Mouse (Mus musculus) heart, postnatal 4 days (tissue): ENCODE measurements around the gene Pdlim5. TPM values are rescaled to one million over a fixed set of nuclear protein-coding genes. Genes with fewer than 3 reads are reported as not detected.
A peak's percentile ranks its signal among the peaks of the same experiment; 100 is the strongest.

ENCODE experiments used
- DNase-seq: peaks from one replicate; pipeline ENCODE4 v3.0.0; 2021
- total RNA-seq, 2 experiments: library from RNA; stranded (reverse); gene quantifications; 2 replicates each; pipeline ENCODE4 v1.2.3; 2021

Gene Pdlim5
- total RNA-seq, 2 experiments from 2014 or later, result 480 to 524 TPM

DNA sequence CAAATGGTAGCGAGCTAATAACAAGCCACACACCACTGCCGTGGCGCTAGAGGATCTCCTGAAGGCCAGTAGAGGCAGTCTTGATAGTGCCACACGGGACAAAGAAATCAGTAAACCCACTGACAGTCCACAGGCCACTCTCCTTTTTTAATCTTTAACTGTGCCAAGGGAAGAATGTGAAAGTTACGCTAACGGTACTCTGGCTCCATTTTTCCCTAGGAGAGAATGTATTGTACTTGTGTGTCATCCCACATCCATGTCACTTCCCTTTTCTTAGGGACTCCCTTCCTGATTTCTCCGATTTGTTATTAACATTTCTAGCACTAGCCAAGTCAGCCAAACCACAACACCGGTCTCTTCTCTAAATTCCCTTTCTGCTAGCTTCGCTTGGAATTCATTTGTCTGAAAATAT, 1.5 kb downstream of the Pdlim5 start:
- peak; percentile 46 for DNase-seq

DNA sequence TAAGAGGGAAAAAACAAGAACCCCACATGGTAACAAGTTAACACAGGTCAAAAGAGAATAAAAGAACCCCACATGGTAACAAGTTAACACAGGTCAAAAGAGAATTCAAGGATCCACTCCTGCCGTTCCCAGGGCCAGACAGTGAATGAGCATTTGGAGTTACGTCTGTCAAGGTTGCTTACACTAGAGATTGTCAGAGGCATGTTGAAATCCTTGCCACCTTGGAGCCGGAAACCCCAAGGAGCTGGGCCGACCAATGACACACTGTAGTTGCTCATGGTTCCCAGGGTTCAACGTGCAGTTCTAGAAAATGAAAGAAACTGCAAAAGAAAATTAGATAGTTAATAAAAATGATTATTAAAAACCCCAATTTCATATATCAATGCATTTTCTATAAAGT, 4.0 kb downstream of the Pdlim5 start:
- no peak for DNase-seq

DNA sequence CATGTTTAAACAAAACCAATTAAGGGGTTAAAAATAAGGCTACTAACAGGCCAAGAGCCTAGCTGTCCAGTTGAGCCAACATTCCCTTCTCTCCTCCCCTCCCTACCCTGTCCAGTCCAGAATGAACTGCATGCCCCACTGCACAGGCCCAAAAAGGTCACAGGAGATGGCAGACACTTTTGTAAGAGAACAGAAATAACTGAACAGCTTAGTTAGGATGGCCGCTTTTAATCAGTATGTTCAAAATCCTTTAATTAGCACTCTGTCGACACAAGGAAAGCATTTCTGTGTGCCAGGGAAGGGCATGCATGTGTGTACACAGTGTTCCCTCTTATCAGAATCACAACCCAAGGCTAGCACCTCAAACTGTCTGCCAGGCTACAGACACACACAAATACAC, 5.2 kb downstream of the Pdlim5 start:
- DNase-seq, result peak; percentile 59

DNA sequence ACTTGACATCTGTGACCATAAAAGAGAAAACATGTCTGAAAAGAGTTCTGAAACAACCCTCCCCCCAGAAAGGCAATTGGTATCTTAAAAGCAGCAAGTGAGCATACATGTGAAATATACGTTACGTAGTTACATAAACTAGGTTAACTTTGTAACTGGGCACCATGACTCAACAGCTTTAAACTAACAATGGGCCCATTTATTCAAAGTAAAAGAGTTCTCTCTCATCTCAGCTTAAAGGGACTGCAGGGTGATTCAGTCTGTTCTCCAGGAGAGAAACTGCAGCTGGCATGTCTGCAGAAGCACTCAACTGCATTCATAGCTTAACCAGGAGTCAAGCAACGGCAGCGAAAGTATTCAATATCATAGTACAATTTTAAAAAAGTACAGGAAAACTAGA, 7.3 kb downstream of the Pdlim5 start:
- no peak for DNase-seq

DNA sequence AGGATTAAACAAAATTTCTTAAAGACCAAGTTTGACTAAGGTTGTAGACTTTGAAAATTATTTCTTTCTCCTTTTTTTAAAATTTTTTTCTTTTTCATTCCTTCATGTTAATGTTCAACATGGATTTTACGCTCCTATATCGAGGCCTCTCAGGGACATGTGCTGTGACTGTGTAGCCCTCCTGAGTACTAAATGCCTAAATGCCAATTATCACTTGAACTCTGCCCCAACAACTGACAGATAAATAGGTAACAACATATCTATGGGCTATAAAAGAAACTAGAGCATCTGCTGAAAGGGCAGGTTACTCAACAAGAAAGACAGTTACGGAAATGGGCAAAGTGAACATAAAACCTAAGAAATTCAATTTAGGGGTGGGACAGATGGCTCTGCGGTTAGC, 9.0 kb downstream of the Pdlim5 start:
- DNase-seq, result no peak

DNA sequence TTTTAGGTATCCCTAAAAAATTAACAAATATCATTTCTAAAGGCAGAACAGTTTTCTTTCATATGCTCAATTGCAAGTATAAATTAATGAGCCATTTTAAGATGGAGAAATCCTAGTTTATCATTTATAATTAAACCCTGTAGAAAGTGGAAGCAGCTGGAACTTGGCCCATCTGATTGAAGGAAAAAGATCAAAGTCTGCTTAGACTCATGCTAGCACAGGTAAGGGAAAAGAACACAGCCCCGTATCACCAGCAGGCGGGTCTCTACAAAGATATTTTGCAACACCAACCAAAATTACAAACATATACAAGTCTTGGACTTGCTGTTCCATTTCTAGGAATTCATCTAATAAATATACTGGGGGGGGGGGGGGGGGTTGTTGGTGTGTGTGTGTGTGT, 9.8 kb downstream of the Pdlim5 start:
- DNase-seq, result no peak

DNA sequence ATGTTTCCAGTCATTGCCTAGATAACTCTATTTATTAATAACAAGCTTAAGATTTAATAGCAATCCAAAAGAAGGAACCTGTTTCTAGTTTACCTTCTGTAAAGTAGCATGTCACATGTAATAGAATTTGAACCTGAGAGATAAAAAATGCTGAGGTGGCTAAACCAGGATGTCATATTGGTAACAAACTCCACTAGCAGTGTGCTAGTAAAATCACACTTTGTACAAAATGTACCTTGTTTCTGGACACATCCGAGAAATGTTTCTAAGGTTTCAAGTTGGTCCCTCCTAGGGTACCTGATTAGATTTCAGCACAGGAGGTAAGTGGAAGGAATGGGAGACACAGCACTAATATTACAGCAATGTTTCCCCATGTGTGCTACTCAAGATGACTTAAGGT, 18.9 kb downstream of the Pdlim5 start:
- DNase-seq, result no peak

DNA sequence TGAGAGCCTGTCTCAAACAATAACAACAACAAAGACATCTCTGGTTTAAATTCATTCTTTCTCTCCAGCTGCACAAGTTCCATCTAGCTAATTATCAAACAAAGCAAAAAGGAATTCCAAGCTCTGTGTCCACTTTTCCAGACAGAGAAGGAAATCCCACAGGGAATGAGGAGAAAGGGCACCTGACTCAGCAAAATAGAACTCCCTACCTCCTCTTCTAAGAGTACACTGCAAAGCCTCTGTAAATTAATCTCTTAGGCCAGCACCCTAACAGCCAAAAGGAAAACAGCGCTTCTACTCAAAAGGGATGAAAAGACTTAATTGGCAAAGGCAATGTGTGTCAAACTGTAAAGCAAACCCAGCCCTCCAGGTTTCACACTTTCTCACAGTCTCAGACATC, 20.4 kb downstream of the Pdlim5 start:
- DNase-seq, result no peak

DNA sequence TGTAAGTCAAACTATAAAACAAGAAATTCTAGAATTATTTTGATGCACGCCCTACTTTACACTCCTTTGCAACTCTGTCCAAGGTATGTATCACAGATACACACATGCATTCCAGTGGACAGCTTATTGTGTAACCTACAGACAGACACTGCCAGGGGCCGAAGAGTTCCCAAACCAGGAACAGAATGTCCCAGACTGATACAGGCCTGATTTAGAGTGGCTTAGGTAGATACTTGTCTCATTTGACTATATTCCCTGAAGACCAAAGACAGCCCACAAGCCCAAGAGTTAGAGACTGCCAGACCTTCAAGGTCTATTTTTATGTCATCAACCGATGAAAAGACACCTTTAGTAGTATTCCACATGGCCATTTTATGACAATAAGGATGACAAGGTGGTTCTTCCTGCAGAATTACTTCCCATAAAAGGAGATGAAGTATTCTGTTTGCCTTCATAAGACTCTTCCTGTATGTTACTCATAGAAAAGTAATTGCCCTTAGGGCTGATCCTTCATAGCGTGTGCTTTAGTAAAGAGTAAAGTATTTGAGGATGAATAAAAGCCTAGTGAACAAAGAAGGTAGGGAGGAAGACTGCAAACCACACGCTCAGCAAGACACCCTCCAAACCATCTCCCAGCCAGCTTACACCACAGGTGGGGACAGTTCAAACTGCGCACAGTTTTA, 22.9 kb downstream of the Pdlim5 start:
- no peak for DNase-seq

DNA sequence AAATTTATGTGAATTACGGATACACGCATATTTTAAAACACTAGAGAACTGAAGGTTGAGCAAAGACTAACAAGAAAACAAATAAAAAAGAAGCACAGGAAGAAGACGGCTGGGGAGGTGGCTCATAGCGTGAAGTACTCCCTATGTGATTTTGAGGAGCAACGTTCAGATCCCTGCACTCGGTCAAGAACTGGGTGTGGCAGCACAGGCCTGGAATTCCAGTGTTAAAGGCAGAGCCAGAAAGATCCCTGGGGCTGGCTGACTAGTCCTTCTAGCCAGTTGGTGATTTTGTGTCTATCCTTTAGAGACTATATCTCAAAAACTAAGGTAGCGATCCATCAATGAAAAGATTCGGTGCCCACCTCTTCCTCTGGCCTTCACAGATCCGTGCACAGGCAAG, 27.1 kb downstream of the Pdlim5 start:
- DNase-seq, result no peak

DNA sequence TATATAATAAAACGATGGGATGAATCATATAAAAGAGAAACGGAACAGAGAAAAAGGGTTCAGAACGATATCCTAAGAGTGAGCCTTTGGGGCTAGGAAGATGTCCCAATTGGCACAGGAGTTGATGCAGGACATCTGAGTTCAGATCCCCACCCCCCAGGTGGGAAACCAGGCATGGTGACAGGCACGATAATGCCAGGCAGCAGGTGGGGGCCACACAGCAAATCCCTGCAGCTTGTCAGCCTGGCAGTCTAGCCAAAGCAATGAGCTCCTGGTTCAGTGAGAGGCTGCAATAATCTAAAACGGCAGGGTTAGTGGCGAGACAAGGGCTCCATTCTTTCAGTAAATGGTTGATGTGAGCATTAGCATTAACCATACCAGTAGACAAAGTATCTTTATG, 33.4 kb downstream of the Pdlim5 start:
- no peak for DNase-seq

DNA sequence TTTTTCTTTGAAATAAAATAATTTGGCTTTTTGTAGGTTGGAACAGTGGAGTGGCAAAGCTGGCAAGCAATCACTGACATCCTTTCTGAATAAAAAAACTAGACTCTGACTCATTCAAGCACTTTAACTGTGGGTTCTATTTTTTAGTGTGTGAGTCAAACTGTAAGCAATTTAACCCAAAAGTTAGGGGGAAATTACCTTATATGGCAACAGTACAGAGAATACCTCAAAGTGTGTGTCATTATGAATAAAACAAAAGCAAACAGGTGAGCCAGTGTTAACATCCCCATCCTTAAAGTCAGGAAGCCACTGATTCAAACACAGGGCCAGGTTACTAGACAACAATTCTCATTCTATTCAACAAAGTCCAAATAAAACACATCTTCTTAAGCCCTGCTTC, 36.5 kb downstream of the Pdlim5 start:
- no peak for DNase-seq

DNA sequence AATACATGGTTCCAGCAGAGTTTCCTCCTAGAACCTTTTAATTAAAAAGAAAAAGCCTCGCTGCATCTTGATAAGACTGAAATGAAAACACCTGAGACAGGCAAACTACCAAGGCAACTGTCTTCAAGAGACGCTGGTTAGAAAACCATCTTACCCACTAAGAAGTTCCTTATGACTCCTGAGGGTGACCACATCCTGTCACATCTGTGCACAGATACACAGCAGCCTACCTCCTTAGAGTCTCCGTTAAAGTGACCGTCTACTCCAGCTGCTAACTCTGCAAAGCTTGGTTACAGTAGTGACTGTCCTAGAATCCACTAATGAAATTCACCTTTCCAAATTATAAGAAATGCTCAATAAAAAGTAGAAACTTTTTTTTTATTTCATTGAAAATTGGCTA, 38.8 kb downstream of the Pdlim5 start:
- no peak for DNase-seq

DNA sequence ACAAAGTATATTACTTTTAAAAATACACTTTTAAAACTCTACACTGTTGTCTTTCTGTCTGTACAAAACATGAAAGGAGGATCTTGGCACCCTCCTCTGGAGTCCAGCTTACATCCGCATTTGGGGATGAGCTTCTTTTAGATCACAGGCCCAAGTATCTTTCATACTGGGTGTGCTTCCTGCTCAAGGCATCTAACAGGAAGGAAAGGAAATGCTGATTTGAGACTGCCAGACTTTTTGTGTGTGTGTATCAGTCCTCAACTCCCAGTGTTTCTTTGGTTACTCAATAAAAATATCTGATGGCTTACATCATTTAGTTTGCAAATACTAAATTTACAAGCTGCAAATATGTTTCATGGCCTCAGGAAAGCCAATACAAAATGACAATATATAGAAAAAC, 42.3 kb downstream of the Pdlim5 start:
- no peak for DNase-seq

DNA sequence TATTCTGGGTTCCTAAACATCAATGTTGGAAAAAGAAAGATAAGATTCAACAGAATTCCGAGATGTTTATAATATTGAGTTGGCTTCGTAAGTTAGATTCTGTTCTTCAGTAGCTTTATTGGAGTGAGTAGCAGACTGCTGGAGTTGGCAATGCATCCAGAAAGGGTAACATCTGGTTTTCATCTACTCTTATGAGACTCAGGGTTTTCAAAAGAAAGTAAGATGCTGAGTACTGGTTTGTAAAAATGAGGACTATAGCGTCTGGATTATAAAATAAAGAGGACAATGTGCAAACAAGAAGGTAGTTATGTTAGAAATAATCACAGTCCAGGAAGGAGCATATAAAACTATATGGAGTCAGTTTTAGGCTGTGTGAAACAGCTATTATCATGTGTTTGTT, 45.0 kb downstream of the Pdlim5 start:
- DNase-seq, result no peak

DNA sequence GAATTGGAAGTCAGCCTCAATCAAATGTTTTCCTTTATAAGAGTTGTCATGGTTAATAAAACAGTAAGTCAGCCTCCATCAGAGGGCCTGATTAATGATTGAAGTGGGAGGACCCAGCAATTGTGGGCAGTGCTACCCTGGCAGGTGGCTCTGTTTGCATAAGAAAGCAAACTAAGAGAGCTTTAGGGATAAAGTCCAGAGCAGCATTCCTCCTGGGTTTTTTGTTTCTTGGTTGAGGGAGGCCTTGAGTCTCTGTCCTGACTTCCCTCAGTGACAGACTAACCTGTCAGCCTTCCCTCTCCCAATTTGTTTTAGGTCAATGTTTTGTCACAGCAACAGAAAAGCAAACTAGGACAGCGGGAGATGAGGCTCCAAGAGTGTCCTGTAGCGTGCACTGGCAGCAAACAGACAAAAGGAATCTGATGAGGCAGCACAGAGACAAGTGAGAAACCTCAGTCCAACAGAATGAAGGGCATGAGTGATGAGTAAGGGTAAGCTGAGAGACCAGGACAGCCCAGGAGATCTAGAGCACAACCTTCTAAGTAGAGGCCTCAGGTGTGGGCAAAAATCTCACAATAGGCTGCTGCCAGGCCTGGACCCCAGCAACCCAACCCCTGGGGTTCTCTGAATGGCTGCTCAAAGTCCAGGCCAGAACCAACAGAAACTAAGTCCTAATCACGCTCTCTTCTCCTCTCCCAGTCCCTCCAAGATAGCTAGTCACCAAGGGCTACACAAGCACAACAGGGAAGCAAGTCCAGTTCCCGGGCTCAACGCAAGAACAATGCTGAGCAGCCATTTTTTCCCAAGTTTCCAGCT, 46.5 kb downstream of the Pdlim5 start:
- no peak for DNase-seq

DNA sequence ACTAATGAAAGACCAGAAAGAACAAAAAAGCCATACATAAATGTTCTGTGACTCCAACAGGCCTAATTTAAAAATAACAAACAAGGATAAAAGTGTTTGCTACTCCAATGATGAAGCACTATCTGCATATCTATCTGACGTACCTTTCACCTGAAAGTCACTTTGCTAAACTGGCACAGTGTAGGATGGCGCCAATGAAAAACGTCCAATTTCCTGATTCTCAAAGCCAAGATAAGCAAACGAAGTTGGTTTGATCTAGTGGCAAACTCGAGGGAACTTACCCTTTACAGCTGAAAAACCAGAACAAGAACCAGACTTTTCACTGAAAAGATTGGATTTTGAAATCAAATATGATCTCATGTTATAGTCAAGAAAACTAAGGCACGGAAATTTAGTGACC, 49.2 kb downstream of the Pdlim5 start:
- DNase-seq, result no peak

DNA sequence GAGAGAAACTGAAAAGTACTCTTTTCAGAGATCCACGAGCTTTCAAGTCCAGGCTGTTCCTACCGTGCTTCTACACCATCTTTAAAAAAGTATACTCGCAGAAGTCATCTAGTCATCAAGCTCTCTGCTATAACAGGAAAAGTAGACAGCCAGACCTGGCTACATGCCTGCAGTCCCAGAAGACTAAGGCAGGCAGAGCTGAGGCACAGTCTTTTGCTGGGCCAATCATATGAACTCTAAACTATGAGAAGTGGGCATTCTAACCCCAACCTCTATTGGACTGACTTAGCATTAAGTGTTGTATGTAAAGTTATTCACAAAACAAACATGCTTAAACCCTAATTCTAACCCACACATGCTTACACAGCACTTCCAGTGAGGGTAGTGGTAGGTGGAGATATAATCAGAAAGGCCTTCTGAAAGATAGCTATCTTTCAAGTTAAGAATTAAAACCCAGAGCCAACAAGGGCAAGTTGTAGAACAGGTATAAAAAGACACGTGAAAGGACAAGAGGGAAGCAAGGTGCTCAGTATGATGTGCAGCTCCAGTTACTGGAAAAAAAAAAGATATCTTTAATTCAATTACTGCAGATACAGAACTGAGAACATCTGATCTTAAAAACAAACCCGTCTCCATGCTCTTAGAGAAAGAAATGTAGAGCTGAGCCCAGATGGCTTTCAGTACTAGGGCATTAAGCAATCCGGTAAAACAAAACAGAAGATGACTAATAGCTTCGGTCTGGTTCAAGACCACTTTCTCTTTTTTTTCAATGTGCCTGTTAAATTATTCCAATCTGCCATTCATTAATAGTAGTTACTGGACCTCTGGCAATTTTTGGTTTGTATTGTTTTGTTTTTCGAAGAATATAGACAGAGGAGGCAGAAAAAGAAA, 50.0 kb downstream of the Pdlim5 start:
- no peak for DNase-seq

DNA sequence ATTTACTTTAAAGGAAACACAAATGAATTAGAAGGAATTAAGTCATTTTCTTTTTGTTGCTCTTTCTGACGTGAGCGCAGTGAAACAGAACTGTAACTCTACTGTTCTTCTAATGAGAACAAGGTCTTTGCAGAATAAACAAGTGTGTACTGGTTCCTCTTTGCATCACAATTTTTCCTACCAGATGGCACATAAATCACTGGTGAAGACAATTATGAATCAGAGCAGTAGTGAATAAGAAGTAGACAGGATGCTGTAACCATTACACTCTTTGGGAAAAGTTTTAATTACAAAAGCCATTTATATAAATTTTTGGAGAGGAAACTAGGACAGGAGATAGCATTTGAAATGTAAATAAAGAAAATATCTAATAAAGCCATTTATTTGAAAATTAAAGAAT, 51.7 kb downstream of the Pdlim5 start:
- DNase-seq, result no peak

DNA sequence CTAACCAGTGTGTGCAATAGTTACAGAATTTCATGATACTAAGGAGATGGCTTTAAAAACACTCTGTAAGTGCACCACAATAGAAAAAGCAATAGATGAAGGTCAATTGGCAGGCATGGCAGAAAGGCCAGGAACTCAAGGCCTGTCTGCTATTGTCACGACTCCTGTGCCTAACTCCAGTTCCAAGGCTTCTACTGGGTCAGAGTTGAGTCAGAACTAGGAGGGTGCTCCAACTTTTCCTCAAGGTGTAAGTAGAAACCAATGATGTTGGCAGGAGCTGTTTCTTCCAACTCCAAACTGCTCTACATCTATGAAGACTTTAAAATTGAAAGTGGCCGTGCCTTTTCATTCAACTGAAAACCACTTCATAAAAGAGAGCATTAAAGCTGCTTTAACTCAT, 54.8 kb downstream of the Pdlim5 start:
- no peak for DNase-seq

DNA sequence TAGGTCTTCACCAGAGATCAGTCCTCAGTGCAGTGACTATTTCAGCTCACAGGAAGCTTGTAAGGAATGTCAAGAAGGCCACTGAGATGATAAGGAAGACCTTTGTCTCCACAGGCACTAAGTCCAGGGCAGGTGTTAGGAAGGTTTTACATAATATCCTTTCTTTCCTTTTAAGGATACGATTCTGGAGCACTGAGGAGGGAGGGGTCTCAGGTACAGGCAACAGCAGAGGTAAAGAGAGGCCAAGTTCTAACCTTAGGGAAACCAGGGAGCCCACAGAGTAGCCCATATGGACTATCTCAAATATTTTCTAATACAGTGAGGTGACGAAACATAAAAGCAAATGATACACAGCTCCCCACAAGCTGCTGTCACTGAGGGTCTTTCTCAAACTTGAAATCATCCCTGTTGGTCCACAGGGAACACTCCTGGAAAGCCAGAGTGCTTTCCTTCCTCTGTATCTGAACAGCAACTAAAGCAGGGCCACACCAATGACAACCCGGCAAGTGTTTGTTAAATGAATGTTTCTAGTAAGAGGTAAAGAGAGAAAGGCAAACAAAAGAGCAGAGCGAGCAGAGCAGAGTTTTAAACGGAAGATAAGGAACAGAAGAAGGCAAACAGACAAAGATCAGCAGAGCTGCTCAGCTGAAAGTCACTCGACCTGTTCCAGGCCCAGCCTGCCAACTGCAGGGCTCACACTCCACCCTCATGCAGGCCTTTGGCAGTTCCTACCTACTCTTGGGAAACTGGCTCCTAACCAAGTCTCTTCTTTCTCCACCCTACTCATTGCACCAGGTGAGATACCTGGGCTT, 55.9 kb downstream of the Pdlim5 start:
- DNase-seq, result peak; percentile 38

DNA sequence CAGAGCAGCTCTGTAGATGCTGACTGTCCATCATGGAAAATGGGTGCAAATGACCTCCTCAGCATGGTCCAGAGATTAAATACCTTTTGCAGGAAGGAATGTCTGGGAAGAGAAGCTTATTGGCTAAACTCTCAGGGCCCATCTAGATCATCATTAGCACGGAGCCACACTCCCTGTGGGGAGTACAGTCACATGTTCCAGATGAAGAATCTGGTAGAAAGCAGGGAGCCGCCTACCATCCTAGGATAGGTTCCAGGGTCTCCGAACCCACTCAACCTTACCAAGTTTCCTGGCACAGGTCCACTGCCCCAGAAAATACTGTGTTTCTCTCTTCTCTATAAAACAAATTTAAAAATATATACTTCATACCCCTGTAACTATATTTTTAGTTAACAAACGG, 57.4 kb downstream of the Pdlim5 start:
- DNase-seq, result no peak
